Mouse (Mus musculus) ES-CJ7 (cell line): ENCODE data around the gene Mogs.
A peak's percentile ranks its signal among the peaks of the same experiment; 100 is the strongest.

Experiments used
- DNase-seq: peaks from one replicate; pipeline ENCODE4 v3.0.0; 2011; ENCODE audit warnings: low read depth, low spot score

The Mogs gene

GRCm38 (mm10) chr6:83121863-83122710, 6.8 kb downstream of the Mogs start:
- no peak for DNase-seq

- no peak for DNase-seq
These were observed 7.7 kb downstream of the Mogs start for GRCm38 (mm10) chr6:83122961-83123360.

GRCm38 (mm10) chr6:83124851-83125312, 9.6 kb downstream of the Mogs start:
- DNase-seq = peak; percentile 97

- no peak for DNase-seq
These were observed 10.0 kb downstream of the Mogs start, which contains the start of gene Ino80b for GRCm38 (mm10) chr6:83125331-83125730. Gene Ino80b (minus strand): TSS chr6:83125431.

GRCm38 (mm10) chr6:83127419-83127818, 12.1 kb downstream of the Mogs start:
- DNase-seq = peak; percentile 47

- no peak for DNase-seq
These were observed 16.3 kb downstream of the Mogs start for GRCm38 (mm10) chr6:83131469-83132034.

- peak; percentile 35 for DNase-seq
These were observed 17.1 kb downstream of the Mogs start for GRCm38 (mm10) chr6:83132176-83132919.

GRCm38 (mm10) chr6:83134226-83134625, 18.9 kb downstream of the Mogs start:
- no peak for DNase-seq

- no peak for DNase-seq
These were observed 19.7 kb downstream of the Mogs start, which contains the start of gene Rtkn for GRCm38 (mm10) chr6:83134951-83135513. Gene Rtkn (plus strand): TSS chr6:83135463.

- DNase-seq = peak; percentile 34
These were observed 20.4 kb downstream of the Mogs start for GRCm38 (mm10) chr6:83135571-83136161.

- DNase-seq = no peak
These were observed 21.1 kb downstream of the Mogs start for GRCm38 (mm10) chr6:83136291-83136880.

GRCm38 (mm10) chr6:83136881-83137575, 21.7 kb downstream of the Mogs start:
- peak; percentile 44 for DNase-seq

- DNase-seq = peak; percentile 50
These were observed 22.3 kb downstream of the Mogs start for GRCm38 (mm10) chr6:83137576-83137950.

GRCm38 (mm10) chr6:83138056-83138455, 22.8 kb downstream of the Mogs start:
- peak; percentile 36 for DNase-seq

- DNase-seq = no peak
These were observed 24.7 kb downstream of the Mogs start for GRCm38 (mm10) chr6:83140044-83140443.

GRCm38 (mm10) chr6:83141636-83142035, 26.3 kb downstream of the Mogs start:
- DNase-seq = no peak

GRCm38 (mm10) chr6:83142211-83142731, 27.0 kb downstream of the Mogs start:
- DNase-seq = peak; percentile 58

- no peak for DNase-seq
These were observed 27.6 kb downstream of the Mogs start for GRCm38 (mm10) chr6:83142886-83143285.

GRCm38 (mm10) chr6:83145209-83145608, 29.9 kb downstream of the Mogs start:
- DNase-seq = no peak

- no peak for DNase-seq
These were observed 30.5 kb downstream of the Mogs start for GRCm38 (mm10) chr6:83145805-83146204.
